Mouse (Mus musculus) erythroblast, embryonic 14.5 days (primary cell): ENCODE measurements around the gene Smim4.

Experiments
- GATA1 ChIP-seq: IDR thresholded peaks from 2 replicates; pipeline ENCODE4 v1.6.1; 2012; ENCODE audit warnings: low read length, inconsistent platforms, mixed read lengths
- TAL1 ChIP-seq: IDR thresholded peaks from 3 replicates; pipeline ENCODE4 v1.6.1; 2012; ENCODE audit warnings: low read length, inconsistent platforms, mixed read lengths

DNA sequence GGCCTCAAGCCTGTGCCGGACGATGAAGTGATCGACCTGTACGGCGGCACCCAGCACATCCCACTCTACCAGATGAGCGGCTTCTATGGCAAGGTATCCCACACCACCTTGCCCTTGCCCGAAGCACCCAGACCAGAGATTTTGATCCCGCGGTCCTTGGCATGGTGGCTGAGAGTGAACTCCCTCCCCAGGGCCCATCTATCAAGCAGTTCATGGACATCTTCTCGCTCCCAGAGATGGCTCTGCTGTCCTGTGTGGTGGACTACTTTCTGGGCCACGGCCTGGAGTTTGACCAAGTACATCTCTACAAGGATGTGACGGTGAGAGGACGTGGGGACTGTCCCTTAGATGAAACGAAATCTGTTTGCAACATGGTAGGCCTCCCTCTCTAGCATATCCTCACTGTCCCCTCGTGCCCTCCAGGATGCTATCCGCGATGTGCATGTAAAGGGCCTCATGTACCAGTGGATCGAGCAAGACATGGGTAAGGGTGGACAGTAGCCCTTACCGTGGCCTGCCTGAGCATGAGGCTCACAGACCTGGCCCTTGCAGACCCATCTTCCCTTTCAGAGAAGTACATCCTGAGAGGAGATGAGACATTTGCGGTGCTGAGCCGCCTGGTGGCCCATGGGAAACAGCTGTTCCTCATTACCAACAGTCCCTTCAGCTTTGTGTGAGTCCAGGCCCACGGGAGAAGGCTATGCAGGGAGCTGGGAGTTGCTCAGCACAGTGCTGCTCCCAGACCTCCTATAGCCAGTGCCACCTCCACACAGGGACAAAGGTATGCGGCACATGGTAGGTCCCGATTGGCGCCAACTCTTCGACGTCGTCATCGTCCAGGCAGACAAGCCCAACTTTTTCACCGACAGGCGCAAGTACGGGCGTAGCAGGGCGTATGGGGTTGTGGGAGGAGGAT is 7.0 kb upstream of the Smim4 start:
- TF ChIP-seq TAL1 (no peak), GATA1 (no peak)
